Mouse (Mus musculus) kidney, adult 2 months (tissue): Measurements from ENCODE around the gene Gcfc2.

Source experiments
- CTCF ChIP-seq: fragments of 200-500 bp; conservative IDR thresholded peaks from 2 replicates; pipeline ENCODE4 v1.5.1; 2011; ENCODE audit warnings: low read depth, mild to moderate bottlenecking, control low read depth, low read length, moderate library complexity, mixed read lengths; ENCODE audit not compliant: insufficient read depth, insufficient read length
- POLR2A ChIP-seq: fragments of 200-500 bp; IDR thresholded peaks from one replicate; pipeline ENCODE4 v1.6.1; 2011; ENCODE audit warnings: low read depth, low read length, control low read depth

GRCm38 (mm10) chr6:81946906-81947305 lies 23.4 kb downstream of the Gcfc2 start:
- TF ChIP-seq CTCF: no peak
- no peak for TF ChIP-seq POLR2A
